Mouse (Mus musculus): ENCODE data around the gene Cdc5l. TPM values are rescaled to one million over a fixed set of nuclear protein-coding genes. Genes with fewer than 3 reads are reported as not detected.

Gene Cdc5l
- total RNA-seq, 2 experiments from 2014 or later = 69.3 to 109 TPM

DNA sequence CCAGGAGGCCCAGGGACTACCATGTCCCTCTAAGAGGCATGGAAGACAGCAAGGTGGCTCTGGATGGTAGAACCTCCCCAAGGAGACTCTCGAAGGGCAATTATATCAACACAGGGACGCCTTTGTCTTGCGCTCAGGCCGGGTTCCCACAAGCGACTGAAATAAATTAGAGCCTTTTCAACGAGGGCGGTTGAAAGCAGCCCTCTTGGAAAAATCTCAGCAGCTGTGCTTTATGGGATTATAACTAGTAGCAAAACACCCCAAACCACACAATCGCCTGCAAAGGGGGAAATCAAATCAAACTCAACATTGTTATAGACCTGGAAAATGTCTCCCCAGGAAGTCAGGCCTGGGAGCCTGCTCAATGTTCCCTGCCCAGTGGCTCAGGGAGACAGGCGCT is 62.5 kb downstream of the Cdc5l start:
- ATAC-seq (replicated peaks; ENCODE audit: poor library complexity) = no peak

DNA sequence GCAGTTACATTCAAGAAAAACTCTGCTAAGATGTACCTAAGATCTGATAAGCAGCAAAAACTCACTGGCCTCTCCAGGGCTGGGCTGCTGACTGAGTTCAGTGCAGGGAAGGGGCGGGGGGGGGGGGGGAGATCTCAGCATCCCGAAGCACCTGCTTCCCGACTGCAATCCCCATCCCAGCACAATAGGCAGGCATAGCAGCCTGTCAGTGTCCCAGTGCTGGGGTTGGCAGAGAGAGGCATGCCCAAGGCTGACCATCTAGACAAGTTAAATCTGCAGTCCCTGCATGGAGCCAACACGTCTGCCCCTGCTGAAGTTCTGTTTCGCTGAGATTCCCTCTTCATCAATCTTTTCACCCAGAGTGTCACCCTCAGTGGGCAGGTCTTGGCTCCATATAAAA is 63.0 kb downstream of the Cdc5l start:
- ATAC-seq (replicated peaks; ENCODE audit: poor library complexity) = no peak

DNA sequence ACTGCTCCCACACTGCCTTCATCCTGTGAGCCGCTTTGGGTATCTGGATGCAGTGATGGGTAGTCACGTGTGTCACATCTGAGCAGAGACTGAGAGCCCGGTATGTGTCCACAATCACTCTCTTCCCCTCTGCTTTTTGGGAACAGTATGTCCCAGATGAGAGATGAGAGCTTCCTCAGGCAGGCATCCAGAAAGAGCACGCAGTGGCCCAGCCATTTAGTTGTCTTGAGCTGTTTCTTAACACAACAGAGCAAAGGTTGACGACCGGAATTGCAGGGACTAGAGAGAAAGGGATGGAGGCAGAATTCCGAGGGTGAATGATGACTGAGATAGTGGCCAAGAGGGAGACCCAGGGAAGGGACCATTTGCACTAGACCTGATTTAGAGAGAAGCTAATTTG is 68.7 kb downstream of the Cdc5l start:
- ATAC-seq (replicated peaks; ENCODE audit: poor library complexity) = no peak

DNA sequence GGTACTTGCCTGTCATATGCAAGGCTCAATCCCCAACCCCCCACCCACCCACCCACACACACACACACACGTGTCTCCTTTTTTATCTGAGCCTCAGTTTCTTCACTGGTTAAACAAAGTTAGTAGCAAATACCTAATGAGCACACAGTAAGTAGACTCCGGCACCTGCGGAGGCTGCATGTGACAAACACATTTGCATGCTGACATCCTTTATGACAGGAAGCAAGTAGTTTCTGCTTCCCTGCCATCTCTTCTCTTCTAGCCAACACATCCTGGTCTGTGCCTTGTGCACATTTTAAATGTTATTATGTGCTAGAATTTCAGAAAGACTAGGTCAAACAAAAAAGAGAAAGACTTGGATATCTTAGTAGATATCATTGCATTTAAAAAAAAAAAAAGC is 72.6 kb downstream of the Cdc5l start:
- no peak for ATAC-seq (replicated peaks; ENCODE audit: poor library complexity)

DNA sequence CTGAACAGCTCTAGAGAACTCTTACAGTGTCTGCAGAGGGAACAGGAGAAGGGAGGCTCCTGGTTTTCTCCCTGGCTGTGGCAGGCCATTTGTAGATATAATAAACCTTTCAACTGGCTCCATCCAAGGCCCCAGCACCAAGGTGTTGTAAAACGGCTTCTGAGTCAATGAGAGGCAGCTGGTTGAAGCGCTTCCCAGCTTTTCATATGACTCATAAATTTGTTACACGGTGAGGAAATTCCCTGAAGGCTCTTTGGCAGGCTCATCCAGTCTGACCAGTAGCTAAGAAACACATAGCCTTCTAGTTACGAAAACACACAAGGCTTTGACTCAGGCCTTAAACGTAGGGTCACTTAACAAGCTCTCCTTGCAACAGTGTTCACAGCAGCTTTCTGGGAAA is 74.1 kb downstream of the Cdc5l start:
- ATAC-seq (replicated peaks; ENCODE audit: poor library complexity) = no peak

DNA sequence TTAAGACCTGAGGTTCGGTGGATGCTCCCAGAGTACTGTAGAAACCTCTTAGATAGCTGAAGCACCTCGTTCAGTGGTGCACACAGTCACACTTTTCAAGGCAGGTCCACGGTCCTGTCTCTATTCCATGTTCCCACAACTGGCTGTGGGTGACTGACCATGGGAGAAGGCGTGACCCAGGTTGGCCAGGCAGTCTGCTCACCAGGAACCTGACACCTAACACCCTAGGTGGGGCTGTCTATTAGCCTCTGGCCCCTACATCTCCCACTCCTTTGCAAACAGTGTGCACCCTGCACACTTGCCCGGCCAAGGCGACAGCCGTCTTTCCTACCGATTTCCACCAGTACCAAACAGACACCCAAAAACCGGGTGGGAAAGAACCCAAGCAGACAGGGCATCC is 77.1 kb downstream of the Cdc5l start:
- ATAC-seq (replicated peaks; ENCODE audit: poor library complexity) = no peak

DNA sequence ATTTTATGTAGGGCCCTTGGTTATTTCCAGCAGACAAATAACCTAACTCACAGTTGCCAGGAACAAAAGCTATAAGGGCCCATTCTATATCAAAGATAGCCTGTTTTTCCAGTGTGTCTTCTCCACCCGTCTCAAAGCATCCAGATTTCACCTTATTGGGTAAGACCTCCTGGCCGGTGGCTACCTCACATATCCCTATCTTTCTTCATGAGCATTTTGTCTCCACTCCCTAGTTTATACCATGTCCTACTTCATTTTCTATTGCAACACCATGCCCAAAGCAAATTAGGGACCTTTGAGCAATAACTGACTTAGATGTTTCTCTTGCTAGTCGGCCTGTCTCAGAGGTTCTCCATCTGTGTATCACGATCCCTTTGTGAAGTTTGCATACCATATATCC is 85.6 kb downstream of the Cdc5l start:
- ATAC-seq (replicated peaks; ENCODE audit: poor library complexity) = no peak

Other genes starting within 250 kb of the Cdc5l start
- gene Spats1, start 41.7 kb upstream of the Cdc5l start, total RNA-seq (2015) = not detected in 2 replicates
- not detected in 2 replicates for gene Spats1, start 41.7 kb upstream of the Cdc5l start, total RNA-seq (2017)
- gene Aars2, start 73.1 kb upstream of the Cdc5l start, total RNA-seq (2015) = 4.6 and 4.9 TPM in 2 replicates
- 7.4 and 9.6 TPM in 2 replicates for gene Aars2, start 73.1 kb upstream of the Cdc5l start, total RNA-seq (2017)
- gene Tcte1, start 89.7 kb upstream of the Cdc5l start, total RNA-seq (2015) = not detected in 2 replicates
- not detected in 2 replicates for gene Tcte1, start 89.7 kb upstream of the Cdc5l start, total RNA-seq (2017)
- 0.12 TPM in 1 of 2 replicates, not detected in the other for gene Tmem151b, start 115.9 kb upstream of the Cdc5l start, total RNA-seq (2015)
- 0.12 TPM in 1 of 2 replicates, not detected in the other for gene Tmem151b, start 115.9 kb upstream of the Cdc5l start, total RNA-seq (2017)
- gene Nfkbie, start 122.0 kb upstream of the Cdc5l start, total RNA-seq (2015) = 5.7 and 7.0 TPM in 2 replicates
- 5.1 and 9.5 TPM in 2 replicates for gene Nfkbie, start 122.0 kb upstream of the Cdc5l start, total RNA-seq (2017)
- gene Slc35b2, start 130.1 kb upstream of the Cdc5l start, total RNA-seq (2015) = 80.2 and 85.9 TPM in 2 replicates
- 84.9 and 120 TPM in 2 replicates for gene Slc35b2, start 130.1 kb upstream of the Cdc5l start, total RNA-seq (2017)
- gene Hsp90ab1, start 139.5 kb upstream of the Cdc5l start, total RNA-seq (2015) = 1,239 and 1,324 TPM in 2 replicates
- gene Hsp90ab1, start 139.5 kb upstream of the Cdc5l start, total RNA-seq (2017) = 2,380 and 2,713 TPM in 2 replicates
- gene Slc29a1, start 165.9 kb upstream of the Cdc5l start, total RNA-seq (2015) = 43.5 and 67.7 TPM in 2 replicates
- gene Slc29a1, start 165.9 kb upstream of the Cdc5l start, total RNA-seq (2017) = 64.1 and 64.3 TPM in 2 replicates
- not detected in 2 replicates for gene Mymx, start 168.4 kb upstream of the Cdc5l start, total RNA-seq (2015)
- gene Mymx, start 168.4 kb upstream of the Cdc5l start, total RNA-seq (2017) = not detected in 2 replicates
- 0.07 TPM in 1 of 2 replicates, not detected in the other for gene Capn11, start 225.6 kb upstream of the Cdc5l start, total RNA-seq (2015)
- 0.17 TPM in 1 of 2 replicates, not detected in the other for gene Capn11, start 225.6 kb upstream of the Cdc5l start, total RNA-seq (2017)